Mouse (Mus musculus): ENCODE measurements around the gene Tubgcp3. TPM values are rescaled to one million over a fixed set of nuclear protein-coding genes. Genes with fewer than 3 reads are reported as not detected.
"Not testable (repeated sequence)": the region's sequence is repeated elsewhere in the genome, so short reads cannot be mapped to it uniquely, and the experiment has no call there.

Gene Tubgcp3
- polyA plus RNA-seq, 1 experiment from 2014 or later: 62.2 TPM

DNA sequence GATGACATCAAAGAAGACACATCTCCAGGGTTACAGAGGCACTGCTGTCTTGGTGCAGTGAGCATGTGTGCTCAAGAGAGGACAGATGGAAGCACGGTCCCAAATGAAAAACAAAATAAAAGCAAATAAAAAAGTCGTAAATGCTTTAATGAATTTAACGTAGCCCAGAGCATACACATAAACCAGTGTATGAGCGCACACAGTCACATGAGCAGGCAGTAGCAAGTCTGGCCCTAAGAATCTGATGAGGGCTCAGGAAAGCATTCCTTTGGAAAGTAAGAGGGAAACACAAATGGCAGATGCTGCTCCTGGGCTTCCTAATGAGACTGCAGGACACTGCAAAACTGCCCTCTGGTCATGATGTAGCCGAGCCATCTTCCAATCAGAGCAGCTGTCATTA, 46.2 kb downstream of the Tubgcp3 start:
- DNase-seq (ENCODE audit: extremely low spot score, low spot score): no peak
- H3K36me3 ChIP-seq (replicated peaks): peaks cover 99% of the 10 kb centered on the region
- WGBS: 92% methylated on average over 5 of the region's 5 CpGs

GRCm38 (mm10) chr8:12621550-12622222, 50.4 kb downstream of the Tubgcp3 start:
- Histone ChIP-seq H3K36me3 (replicated peaks) (peaks cover 91% of the 10 kb centered on the region), H3K4me1 (no peaks in the 10 kb centered on the region), H3K27me3 (ENCODE audit: poor library complexity, severe bottlenecking) (no peaks in the 10 kb centered on the region), H3K9me3 (0 out of 2 replicates have a peak, but pooled peaks cover 2% of the 10 kb centered on the region), H3K27ac (no peak overlapping the region), H3K4me3 (no peak overlapping the region)
- 95% methylated on average over 18 of the region's 18 CpGs for WGBS
- DNase-seq (ENCODE audit: extremely low spot score, low spot score): no peak

More for the DNA sequence above, 46.2 kb downstream of the Tubgcp3 start:
- Histone ChIP-seq H3K27ac (no peak overlapping the region), H3K4me1 (no peaks in the 10 kb centered on the region), H3K4me3 (no peak overlapping the region), H3K27me3 (ENCODE audit: poor library complexity, severe bottlenecking) (no peaks in the 10 kb centered on the region), H3K9me3 (0 out of 2 replicates have a peak, but pooled peaks cover 2% of the 10 kb centered on the region)

DNA sequence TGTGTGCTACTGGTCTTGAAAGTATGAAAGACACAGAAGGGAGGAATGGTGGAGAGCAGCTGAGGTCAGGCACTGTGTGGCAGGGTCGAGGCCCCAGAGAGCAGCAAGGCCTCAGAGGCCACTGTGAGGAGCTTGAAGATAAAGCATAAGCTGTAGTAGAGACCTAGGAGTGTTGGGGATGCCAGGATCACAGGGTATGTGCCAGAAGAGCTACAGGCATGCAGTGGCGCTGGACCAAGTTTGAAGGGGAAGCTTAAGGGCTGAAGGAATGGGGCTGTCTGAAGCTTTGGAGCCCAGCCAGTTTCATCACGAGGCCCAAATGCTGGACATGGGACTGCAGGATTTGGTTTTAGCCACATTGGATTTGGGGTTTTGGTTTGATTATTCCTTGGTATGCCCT, 54.7 kb downstream of the Tubgcp3 start:
- DNase-seq (ENCODE audit: extremely low spot score, low spot score); H3K27ac ChIP-seq; H3K4me3 ChIP-seq; H3K27me3 ChIP-seq (ENCODE audit: poor library complexity, severe bottlenecking); H3K9me3 ChIP-seq; H3K4me1 ChIP-seq: not testable (repeated sequence)
- peaks cover 83% of the 10 kb centered on the region for H3K36me3 ChIP-seq (replicated peaks)
- 95% methylated on average over 3 of the region's 3 CpGs for WGBS

DNA sequence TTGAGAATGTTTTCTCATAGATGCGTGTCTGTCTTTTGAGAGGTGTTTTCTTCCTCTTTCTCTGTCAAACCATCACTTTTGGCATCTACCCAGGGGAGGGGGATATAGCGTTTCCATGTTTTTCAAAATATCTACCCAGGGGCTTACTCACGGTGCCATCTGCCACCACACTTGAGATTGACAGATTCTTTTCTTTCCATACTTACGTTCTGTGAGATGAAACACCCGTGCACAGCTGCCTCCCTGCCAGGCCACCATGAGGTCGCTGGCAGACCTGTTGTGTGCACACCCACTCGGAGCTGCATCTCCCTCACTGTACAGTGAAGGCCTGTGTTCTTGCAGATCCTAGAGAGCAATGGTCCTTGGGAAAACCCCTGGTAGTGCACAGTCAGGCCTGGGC, 58.8 kb downstream of the Tubgcp3 start:
- H3K27ac ChIP-seq: no peak overlapping the region
- peaks cover 49% of the 10 kb centered on the region for H3K36me3 ChIP-seq (replicated peaks)
- no peak overlapping the region for H3K4me3 ChIP-seq
- no peak for DNase-seq (ENCODE audit: extremely low spot score, low spot score)
- H3K4me1 ChIP-seq: peaks cover 8% of the 10 kb centered on the region; the same call in 1 of the 2 replicates
- WGBS: 87% methylated on average over 7 of the region's 7 CpGs
- no peaks in the 10 kb centered on the region for H3K9me3 ChIP-seq
- no peaks in the 10 kb centered on the region for H3K27me3 ChIP-seq (ENCODE audit: poor library complexity, severe bottlenecking)

- no peak overlapping the region for H3K4me3 ChIP-seq
- 78% methylated on average over 12 of the region's 12 CpGs for WGBS
- H3K27ac ChIP-seq: no peak overlapping the region
- peaks cover 8% of the 10 kb centered on the region; the same call in 1 of the 2 replicates for H3K4me1 ChIP-seq
- H3K36me3 ChIP-seq (replicated peaks): peaks cover 18% of the 10 kb centered on the region
- H3K9me3 ChIP-seq: no peaks in the 10 kb centered on the region
- no peak for DNase-seq (ENCODE audit: extremely low spot score, low spot score)
- H3K27me3 ChIP-seq (ENCODE audit: poor library complexity, severe bottlenecking): 0 out of 2 replicates have a peak, but pooled peaks cover 4% of the 10 kb centered on the region
Observed at GRCm38 (mm10) chr8:12609752-12610449, 62.1 kb downstream of the Tubgcp3 start.

DNA sequence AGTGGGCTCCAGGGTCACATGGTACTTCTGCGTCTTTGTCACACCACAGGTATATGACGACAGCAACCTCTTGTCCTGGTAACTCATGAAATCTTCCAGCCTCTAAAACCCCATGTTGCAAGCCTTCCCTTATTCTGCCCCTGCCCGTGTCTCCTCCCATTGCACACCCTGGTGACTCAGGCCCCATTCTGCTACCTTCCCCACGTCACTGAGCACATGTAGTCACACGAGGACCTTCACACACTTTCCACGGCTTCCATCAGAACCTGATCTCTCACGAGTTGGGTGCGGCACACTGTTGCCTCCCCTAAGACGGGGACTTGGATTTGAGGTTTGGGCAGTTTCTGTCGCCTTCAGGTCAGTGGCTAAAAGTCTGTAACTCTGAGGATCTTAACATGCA, 63.2 kb downstream of the Tubgcp3 start:
- peaks cover 8% of the 10 kb centered on the region; the same call in 1 of the 2 replicates for H3K4me1 ChIP-seq
- 85% methylated on average over 10 of the region's 10 CpGs for WGBS
- H3K27me3 ChIP-seq (ENCODE audit: poor library complexity, severe bottlenecking): peaks cover 10% of the 10 kb centered on the region; the same call in 1 of the 2 replicates
- no peak overlapping the region for H3K27ac ChIP-seq
- peaks cover 8% of the 10 kb centered on the region; the same call in 1 of the 2 replicates for H3K36me3 ChIP-seq (replicated peaks)
- H3K9me3 ChIP-seq: no peaks in the 10 kb centered on the region
- no peak for DNase-seq (ENCODE audit: extremely low spot score, low spot score)
- H3K4me3 ChIP-seq: no peak overlapping the region

GRCm38 (mm10) chr8:12607223-12607622, 64.8 kb downstream of the Tubgcp3 start:
- peak; percentile 84 for DNase-seq (ENCODE audit: extremely low spot score, low spot score)
- Histone ChIP-seq H3K27me3 (ENCODE audit: poor library complexity, severe bottlenecking) (peaks cover 10% of the 10 kb centered on the region; the same call in 1 of the 2 replicates), H3K36me3 (replicated peaks) (no peaks in the 10 kb centered on the region), H3K4me3 (no peak overlapping the region), H3K4me1 (peaks cover 8% of the 10 kb centered on the region; the same call in 1 of the 2 replicates), H3K27ac (no peak overlapping the region), H3K9me3 (no peaks in the 10 kb centered on the region)
- 17% methylated on average over 6 of the region's 6 CpGs for WGBS

GRCm38 (mm10) chr8:12583785-12584184, 88.3 kb downstream of the Tubgcp3 start:
- H3K27me3 ChIP-seq (ENCODE audit: poor library complexity, severe bottlenecking): no peaks in the 10 kb centered on the region
- WGBS: 89% methylated on average over 5 of the region's 5 CpGs

DNA sequence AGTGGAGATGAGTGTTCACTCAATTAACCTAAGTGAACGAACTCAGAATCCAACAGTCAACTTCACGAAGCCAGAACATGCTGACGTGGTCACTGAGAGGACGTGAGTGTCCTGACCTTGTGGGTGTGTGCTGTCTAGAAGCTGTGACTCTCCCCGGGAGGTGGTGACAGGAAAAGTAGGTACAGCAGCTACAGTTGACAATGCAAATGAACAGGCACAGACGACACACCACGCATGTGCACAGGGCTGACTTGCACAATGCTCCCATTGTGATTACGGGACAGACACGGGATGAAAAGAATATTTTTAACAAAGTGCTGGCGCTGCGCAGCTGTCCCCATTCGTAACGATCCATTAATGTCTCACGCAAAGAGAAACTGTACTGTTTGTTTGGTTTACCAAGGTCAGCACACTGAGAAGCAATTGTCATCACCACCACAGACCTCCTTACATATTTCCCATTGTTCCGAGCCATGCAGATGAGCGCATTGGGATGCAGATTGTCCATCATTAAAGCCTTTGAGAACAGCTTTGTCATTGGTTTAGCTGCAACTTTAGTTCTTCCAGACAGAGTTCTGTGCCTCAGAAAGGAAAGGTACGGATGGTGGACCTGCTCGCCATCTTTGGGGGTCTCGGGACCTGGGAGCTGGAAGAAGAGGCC, 92.6 kb downstream of the Tubgcp3 start:
- 94% methylated on average over 19 of the region's 19 CpGs for WGBS
- DNase-seq (ENCODE audit: extremely low spot score, low spot score): not testable (repeated sequence)

More at GRCm38 (mm10) chr8:12583785-12584184, 88.3 kb downstream of the Tubgcp3 start:
- no peak overlapping the region for H3K4me3 ChIP-seq
- DNase-seq (ENCODE audit: extremely low spot score, low spot score): no peak
- no peaks in the 10 kb centered on the region for H3K9me3 ChIP-seq
- no peak overlapping the region for H3K27ac ChIP-seq
- H3K4me1 ChIP-seq: no peaks in the 10 kb centered on the region
- no peaks in the 10 kb centered on the region for H3K36me3 ChIP-seq (replicated peaks)

GRCm38 (mm10) chr8:12576739-12577138, 95.3 kb downstream of the Tubgcp3 start:
- peaks cover 16% of the 10 kb centered on the region for H3K4me1 ChIP-seq
- peaks cover 38% of the 10 kb centered on the region for H3K27me3 ChIP-seq (ENCODE audit: poor library complexity, severe bottlenecking)
- no peak overlapping the region for H3K27ac ChIP-seq
- 31% methylated on average over 6 of the region's 6 CpGs for WGBS
- no peaks in the 10 kb centered on the region for H3K36me3 ChIP-seq (replicated peaks)
- no peak overlapping the region for H3K4me3 ChIP-seq
- DNase-seq (ENCODE audit: extremely low spot score, low spot score): no peak
- no peaks in the 10 kb centered on the region for H3K9me3 ChIP-seq

More for the DNA sequence above, 92.6 kb downstream of the Tubgcp3 start:
- H3K27ac ChIP-seq; H3K4me3 ChIP-seq; H3K9me3 ChIP-seq; H3K36me3 ChIP-seq (replicated peaks): not testable (repeated sequence)
- H3K4me1 ChIP-seq: peaks cover 16% of the 10 kb centered on the region
- H3K27me3 ChIP-seq (ENCODE audit: poor library complexity, severe bottlenecking): peaks cover 17% of the 10 kb centered on the region

- Histone ChIP-seq H3K4me3 (no peak overlapping the region), H3K9me3 (no peaks in the 10 kb centered on the region), H3K27me3 (ENCODE audit: poor library complexity, severe bottlenecking) (peaks cover 38% of the 10 kb centered on the region), H3K4me1 (peaks cover 16% of the 10 kb centered on the region), H3K27ac (no peak overlapping the region), H3K36me3 (replicated peaks) (no peaks in the 10 kb centered on the region)
- no peak for DNase-seq (ENCODE audit: extremely low spot score, low spot score)
- WGBS: 62% methylated on average over 5 of the region's 5 CpGs
Observed at GRCm38 (mm10) chr8:12576003-12576402, 96.0 kb downstream of the Tubgcp3 start.

GRCm38 (mm10) chr8:12572814-12573534, 99.1 kb downstream of the Tubgcp3 start, which contains the start of gene Spaca7:
TSS of gene Spaca7 (plus strand) at chr8:12573029.
- H3K27ac ChIP-seq: no peak within 1 kb of the TSS
- no peaks in the 10 kb centered on the region for H3K36me3 ChIP-seq (replicated peaks)
- peaks cover 26% of the 10 kb centered on the region for H3K4me1 ChIP-seq
- H3K9me3 ChIP-seq: no peaks in the 10 kb centered on the region
- H3K4me3 ChIP-seq: no peak within 1 kb of the TSS
- peaks cover 48% of the 10 kb centered on the region for H3K27me3 ChIP-seq (ENCODE audit: poor library complexity, severe bottlenecking)
- 75% methylated on average over 14 of the region's 14 CpGs for WGBS
- no peak for DNase-seq (ENCODE audit: extremely low spot score, low spot score)
